Mouse (Mus musculus) layer of hippocampus, adult 9-11 months (tissue): Measurements from ENCODE around the gene Olfr1428.
A peak's percentile ranks its signal among the peaks of the same experiment; 100 is the strongest.
"Not testable (repeated sequence)": the region's sequence is repeated elsewhere in the genome, so short reads cannot be mapped to it uniquely, and the experiment has no call there.

Experiments
- DNase-seq: peaks from one replicate; pipeline ENCODE4 v3.0.0; 2022

Gene Olfr1428

GRCm38 (mm10) chr19:12115797-12116196 is at the start of gene Olfr1428:
Olfr1428 (minus strand) TSS chr19:12115897.
- DNase-seq = no peak

DNA sequence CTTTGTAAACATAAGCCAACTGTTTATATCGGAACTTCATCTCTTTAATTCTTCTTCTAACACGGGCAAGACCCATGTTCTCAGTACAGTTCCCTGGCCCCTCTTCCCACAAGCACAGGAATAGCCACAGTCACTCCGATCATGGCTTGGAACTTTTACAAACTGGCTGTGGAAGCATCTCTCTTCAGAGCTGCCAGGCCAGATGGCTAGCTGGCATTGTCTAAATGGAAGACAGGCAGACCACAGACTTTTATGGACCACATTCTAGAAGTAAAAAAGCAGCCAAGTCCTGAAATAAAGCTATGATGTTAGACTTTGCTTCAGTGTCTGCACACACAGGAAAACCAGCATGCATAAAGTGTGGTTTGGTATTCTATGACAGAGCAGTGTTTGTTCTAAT is 29.8 kb upstream of the Olfr1428 start:
- DNase-seq = peak; percentile 34

DNA sequence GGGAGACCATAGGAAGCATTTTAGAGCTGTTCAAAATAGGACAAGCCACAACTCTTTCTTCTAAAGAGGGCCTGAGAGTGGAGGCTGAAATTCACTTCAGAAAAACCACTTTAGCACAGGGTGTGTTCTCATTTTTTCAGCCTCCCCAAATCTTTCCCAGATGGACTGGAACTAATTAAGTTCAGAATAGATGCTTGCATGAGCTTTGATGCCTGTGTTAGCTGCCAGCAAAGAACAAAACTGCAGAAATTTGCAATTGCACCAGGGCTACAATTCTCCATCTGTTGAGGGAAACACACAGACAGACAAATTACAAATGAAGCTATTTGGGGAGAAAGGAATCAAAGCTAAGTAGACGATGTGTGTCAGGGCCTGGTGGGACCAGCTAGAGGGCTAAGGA is 27.7 kb upstream of the Olfr1428 start:
- peak; percentile 85 for DNase-seq

DNA sequence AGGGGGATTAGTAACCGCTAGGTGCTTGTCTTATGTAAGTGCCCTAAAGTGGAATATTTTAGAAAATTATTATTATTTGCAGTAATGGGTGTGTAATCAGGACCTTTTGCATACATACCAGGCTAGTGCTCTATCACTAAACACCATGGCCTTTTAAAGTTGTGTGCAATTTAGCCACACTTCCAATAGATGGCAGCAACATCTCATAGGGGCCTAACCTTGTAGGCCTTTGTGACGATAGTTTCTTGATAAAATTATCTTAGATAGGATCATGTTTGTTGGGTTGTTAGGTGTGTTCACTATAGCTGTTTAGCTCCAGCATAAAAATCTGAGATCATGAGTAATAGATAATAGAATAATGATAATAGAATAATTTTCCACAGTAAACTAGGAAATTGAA is 18.6 kb upstream of the Olfr1428 start:
- DNase-seq = peak; percentile 26

- no peak for DNase-seq
Measured at GRCm38 (mm10) chr19:12123103-12123502, 7.4 kb upstream of the Olfr1428 start, which contains the start of gene Olfr76. Olfr76 (minus strand) TSS chr19:12123203.

GRCm38 (mm10) chr19:12116464-12116863 is 767 bp upstream of the Olfr1428 start:
- no peak for DNase-seq

DNA sequence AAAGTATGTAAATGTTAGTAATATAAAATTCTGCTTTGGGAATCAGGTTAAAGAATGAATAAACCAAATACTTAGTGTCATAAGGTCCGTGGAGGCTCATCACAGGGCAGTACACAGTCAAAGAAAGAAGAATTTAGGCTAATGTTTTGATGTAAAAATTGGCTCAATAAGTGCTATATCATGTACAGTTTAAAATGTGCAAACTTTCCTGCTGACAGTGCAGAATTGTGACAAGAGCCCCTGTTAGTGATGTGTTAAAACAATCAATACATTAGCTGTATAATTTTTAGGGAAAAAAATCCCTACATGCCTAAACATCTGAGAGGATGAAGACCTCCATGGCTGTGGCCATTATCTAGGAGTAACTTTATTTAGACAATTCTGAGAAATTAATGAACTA is 1.9 kb downstream of the Olfr1428 start:
- DNase-seq = no peak

DNA sequence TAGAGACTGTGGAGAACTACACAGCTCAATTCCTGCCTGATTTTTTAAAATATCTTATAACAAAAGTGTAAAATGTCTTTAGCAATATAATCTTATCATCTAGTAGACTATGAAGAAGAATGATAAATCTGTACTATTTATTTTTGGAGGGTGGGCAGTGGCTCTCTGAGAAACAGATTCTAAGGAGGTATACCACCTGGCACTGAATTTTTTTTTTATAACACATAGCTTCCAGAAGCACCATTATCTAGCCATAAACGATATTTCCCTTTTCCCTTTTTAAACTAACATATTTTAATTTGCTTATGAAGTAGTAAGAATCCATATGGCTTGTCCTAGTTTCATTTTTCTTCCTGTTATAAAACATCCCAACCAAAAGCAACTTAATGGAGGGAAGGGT is 11.2 kb downstream of the Olfr1428 start:
- DNase-seq = no peak

DNA sequence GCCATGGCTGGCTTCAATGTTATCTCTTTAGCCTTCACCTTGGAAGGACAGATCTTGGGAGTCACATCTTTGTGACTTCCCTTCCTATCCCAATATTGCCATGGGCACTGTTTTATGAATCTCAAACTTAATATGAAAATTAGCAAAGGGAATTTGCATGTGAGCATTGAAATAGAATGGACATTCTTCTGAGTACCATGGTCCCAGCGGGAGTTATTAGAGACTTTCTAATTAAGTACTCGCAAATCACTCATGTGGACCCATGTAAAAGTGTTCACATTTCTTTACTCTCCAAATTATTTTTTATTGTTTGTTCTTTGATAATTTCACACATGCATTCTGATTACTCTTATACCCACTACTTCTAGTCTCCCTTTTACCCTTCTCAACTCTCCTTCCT is 12.5 kb downstream of the Olfr1428 start, which contains the start of gene Olfr1427:
TSS of gene Olfr1427 (minus strand) at position 101 of the 400 bp plus-strand sequence.
- no peak for DNase-seq

DNA sequence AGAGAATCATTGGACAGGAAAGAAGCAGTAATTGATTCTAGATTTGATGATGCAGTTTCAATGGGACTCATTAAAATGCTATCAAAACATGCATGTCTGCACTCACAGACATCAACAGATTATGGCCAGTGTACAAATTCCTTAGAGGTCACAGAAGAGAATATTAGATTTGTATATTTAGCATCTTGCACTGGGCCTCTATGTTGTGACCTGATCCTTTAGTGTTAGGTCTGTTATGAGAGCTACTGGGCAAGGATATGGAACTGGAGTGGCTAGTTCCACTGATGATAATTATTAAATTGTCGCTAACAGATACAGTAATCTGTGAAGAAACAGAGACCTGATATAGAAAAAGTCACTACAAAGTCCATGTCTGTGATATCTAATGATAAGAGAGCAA is 23.8 kb downstream of the Olfr1428 start, which contains the start of gene Olfr1426:
TSS of gene Olfr1426 (minus strand) at position 101 of the 400 bp plus-strand sequence.
- no peak for DNase-seq

DNA sequence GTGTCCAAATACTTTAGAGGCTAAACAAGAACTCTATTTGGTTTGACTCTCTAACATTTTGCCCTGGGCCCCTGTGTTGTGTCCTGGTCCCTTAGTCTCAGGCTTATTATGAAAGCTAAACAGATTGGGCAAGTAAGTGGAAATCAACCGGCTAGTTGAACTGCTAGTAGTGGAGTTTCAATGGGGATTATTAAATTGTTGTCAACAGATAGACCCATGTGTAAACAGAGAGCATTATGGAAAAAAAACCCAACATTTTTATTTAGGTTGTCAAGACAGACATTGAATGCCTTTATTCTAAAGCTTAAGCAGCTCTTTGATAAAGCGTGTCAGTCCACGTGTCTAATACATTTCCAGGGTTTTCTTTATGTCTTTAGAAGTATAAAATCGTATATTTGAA is 38.1 kb downstream of the Olfr1428 start, which contains the start of gene Olfr1425:
TSS of gene Olfr1425 (minus strand) at position 101 of the 400 bp plus-strand sequence.
- DNase-seq = not testable (repeated sequence)

- DNase-seq = not testable (repeated sequence)
Measured at GRCm38 (mm10) chr19:12069546-12069945, 46.2 kb downstream of the Olfr1428 start.

- not testable (repeated sequence) for DNase-seq
Measured at GRCm38 (mm10) chr19:12067806-12068205, 47.9 kb downstream of the Olfr1428 start.

DNA sequence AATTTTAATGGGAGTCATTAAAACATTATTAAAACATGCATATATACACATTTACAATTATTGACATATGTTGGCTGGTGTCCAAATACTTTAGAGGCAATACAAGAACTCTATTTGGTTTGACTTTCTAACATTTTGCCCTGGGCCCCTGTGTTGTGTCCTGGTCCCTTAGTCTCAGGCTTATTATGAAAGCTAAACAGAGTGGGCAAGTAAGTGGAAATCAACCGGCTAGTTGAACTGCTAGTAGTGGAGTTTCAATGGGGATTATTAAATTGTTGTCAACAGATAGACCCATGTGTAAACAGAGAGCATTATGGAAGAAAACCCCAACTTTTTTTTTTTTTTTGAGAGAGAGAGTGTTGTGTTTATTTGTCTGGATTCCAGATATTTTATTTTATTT is 53.1 kb downstream of the Olfr1428 start, which contains the start of gene Olfr1424:
TSS of gene Olfr1424 (minus strand) at position 101 of the 400 bp plus-strand sequence.
- not testable (repeated sequence) for DNase-seq
